Mouse (Mus musculus) megakaryocyte, adult 5-6 weeks (primary cell): ENCODE results near the gene Ntrk3. TPM values are rescaled to one million over a fixed set of nuclear protein-coding genes. Genes with fewer than 3 reads are reported as not detected.
A peak's percentile ranks its signal among the peaks of the same experiment; 100 is the strongest.

Experiments
- ATAC-seq: 2 replicates; pipeline ENCODE4 v1.8.0; 2016; ENCODE audit warnings: mild to moderate bottlenecking, inconsistent platforms; ENCODE audit not compliant: poor library complexity, severe bottlenecking
- total RNA-seq, 2 experiments: library from RNA; stranded (forward) in 1 of 2; stranded (reverse) in 1 of 2; fragments of 153-499, 151-499 nt in 1 of 2; fragments of 221-1000, 200-1000 nt in 1 of 2; gene quantifications; 2 replicates each; pipeline versions ENCODE4 v1.2.3 to v1.2.4; 2015 to 2017

Gene Ntrk3
- total RNA-seq, 2 experiments from 2014 or later, result not detected

GRCm38 (mm10) chr7:78581341-78581740, 156.5 kb downstream of the Ntrk3 start:
- ATAC-seq, result no peak

- no peak for ATAC-seq
These were observed 158.2 kb downstream of the Ntrk3 start for GRCm38 (mm10) chr7:78579461-78580234.

GRCm38 (mm10) chr7:78578461-78579359, 159.1 kb downstream of the Ntrk3 start:
- no peak for ATAC-seq

GRCm38 (mm10) chr7:78578111-78578460, 159.7 kb downstream of the Ntrk3 start:
- ATAC-seq, result no peak

GRCm38 (mm10) chr7:78577462-78578110, 160.2 kb downstream of the Ntrk3 start:
- ATAC-seq, result no peak

- no peak for ATAC-seq
These were observed 160.9 kb downstream of the Ntrk3 start for GRCm38 (mm10) chr7:78576706-78577461.

GRCm38 (mm10) chr7:78576169-78576568, 161.6 kb downstream of the Ntrk3 start:
- no peak for ATAC-seq

GRCm38 (mm10) chr7:78575556-78575955, 162.3 kb downstream of the Ntrk3 start:
- ATAC-seq, result no peak

GRCm38 (mm10) chr7:78571196-78571595, 166.6 kb downstream of the Ntrk3 start:
- ATAC-seq, result no peak

- no peak for ATAC-seq
These were observed 168.6 kb downstream of the Ntrk3 start for GRCm38 (mm10) chr7:78569255-78569618.

GRCm38 (mm10) chr7:78568411-78569254, 169.2 kb downstream of the Ntrk3 start:
- peak; percentile 71 for ATAC-seq

- no peak for ATAC-seq
These were observed 171.2 kb downstream of the Ntrk3 start for GRCm38 (mm10) chr7:78566617-78567016.

GRCm38 (mm10) chr7:78565386-78565785, 172.4 kb downstream of the Ntrk3 start:
- no peak for ATAC-seq

GRCm38 (mm10) chr7:78558503-78558902, 179.3 kb downstream of the Ntrk3 start:
- ATAC-seq, result no peak

- ATAC-seq, result no peak
These were observed 182.3 kb downstream of the Ntrk3 start for GRCm38 (mm10) chr7:78555532-78555931.

- no peak for ATAC-seq
These were observed 188.4 kb downstream of the Ntrk3 start for GRCm38 (mm10) chr7:78549461-78549860.

GRCm38 (mm10) chr7:78548721-78549120, 189.1 kb downstream of the Ntrk3 start:
- ATAC-seq, result no peak

GRCm38 (mm10) chr7:78546551-78546950, 191.3 kb downstream of the Ntrk3 start:
- no peak for ATAC-seq

GRCm38 (mm10) chr7:78542468-78542867, 195.3 kb downstream of the Ntrk3 start:
- no peak for ATAC-seq

GRCm38 (mm10) chr7:78530286-78530685, 207.5 kb downstream of the Ntrk3 start:
- ATAC-seq, result no peak
